Mouse (Mus musculus) lung, adult 18-20 months (tissue): Measurements from ENCODE around the gene Olfr25.

Experiments
- DNase-seq, 2 experiments: peaks; one replicate each; pipeline ENCODE4 v3.0.0; 2022; ENCODE audit warnings: mixed read lengths in 2 of 2

Olfr25 gene

DNA sequence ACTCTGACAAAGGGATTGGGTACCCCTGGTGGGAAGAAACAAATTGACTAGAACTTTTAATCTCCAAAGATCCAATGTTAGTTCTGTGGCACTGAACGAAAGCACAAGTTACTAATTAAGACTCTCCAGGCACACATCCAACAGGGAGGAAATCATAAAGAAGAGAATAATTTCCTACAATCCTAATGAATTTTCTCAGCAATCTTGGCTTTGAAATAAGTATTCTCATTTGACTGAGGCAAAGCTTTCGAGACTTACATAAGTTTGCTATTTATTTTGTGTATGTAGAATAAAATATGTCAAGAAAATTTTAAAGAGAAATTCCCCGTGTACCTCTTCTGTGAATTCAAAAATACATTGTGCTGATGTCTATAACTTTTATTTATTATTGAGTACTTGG, at the start of gene Olfr25:
Olfr25 (plus strand) TSS at position 301 of the 400 bp plus-strand sequence.
- DNase-seq, result no peak

DNA sequence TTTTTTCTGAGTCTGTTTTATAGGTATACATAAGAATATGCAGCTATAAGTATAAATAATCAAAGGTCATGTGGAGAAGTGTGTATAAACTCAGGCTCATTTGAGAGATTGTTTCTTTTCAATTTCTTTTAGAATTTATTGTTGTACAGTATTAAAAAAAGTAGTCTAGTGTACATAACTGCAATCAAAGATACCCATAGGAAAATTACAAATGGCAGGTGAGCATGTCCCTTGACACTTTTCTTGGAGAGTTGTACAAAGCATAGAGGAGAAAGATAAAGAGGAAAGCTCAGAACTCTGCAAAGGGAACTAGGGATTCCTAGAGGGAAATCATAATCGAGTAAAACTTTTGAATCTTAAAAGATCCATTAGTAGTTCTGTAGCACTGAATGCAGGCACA, 38.1 kb upstream of the Olfr25 start, which contains the start of gene Olfr896-ps1:
Olfr896-ps1 (plus strand) TSS at position 301 of the 400 bp plus-strand sequence.
- DNase-seq, result no peak

DNA sequence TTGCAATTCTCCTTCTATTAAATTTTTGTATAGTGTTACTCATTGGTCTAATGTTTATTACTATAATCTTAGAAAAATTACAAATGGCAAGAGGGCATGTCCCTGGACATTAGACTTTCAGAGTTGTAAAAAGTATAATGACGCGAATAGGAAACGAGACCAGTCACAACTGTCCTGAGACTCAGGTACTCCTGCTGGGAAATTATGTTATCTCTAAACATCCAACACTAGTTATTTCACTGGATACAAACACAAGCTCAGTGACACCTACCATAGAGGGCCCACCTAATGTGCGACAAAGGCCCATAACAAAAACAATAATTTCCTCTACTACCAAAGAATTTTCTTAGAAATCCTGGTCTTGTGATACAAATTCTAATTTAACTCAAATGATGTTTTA, 19.3 kb downstream of the Olfr25 start, which contains the start of gene Olfr898:
Olfr898 (plus strand) TSS at position 301 of the 400 bp plus-strand sequence.
- no peak for DNase-seq

DNA sequence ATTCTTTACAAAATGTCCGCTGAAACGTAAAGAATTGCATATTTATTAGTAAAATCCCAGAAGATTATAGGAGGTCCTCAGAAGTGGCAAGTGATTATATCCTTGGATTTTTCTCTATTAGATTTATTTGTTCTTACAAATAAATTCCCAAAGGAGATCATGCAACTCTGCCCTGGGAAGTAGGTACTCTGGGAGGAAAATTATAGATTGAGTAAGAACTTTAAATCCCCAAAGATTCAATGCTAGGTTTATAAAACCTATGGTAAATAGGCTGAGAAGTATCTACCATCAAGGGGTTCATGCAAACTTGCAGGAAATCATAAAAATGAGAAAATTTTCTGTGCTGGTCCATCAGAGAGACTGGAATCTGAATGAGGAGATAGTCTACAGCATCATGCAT, 37.7 kb downstream of the Olfr25 start, which contains the start of gene Olfr250:
Olfr250 (plus strand) TSS at position 301 of the 400 bp plus-strand sequence.
- no peak for DNase-seq

DNA sequence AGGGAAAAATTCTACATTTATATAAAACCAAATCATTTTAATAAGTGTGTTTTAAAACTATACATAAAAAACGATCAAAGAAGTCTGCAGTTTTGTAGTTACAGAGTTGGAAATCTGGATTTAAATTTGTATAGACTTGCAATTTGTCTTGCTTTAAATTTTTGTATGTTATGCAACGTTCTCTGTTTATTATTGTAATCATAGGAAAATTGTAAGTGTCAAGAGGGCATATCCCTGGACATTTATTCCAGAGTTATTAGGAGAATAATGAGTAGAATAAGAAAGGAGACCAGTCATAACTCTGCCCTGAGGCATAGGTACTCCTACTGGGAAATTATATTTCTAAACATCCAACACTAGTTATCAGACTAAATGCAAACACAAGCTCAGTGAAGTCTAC, 47.9 kb downstream of the Olfr25 start, which contains the start of gene Olfr251:
Olfr251 (plus strand) TSS at position 301 of the 400 bp plus-strand sequence.
- no peak for DNase-seq
